ENCODE assay signal across 17 mouse cellular contexts in genomic region chr12:87229633-87230032, GRCm38 (mm10). TPM values are rescaled to one million over a fixed set of nuclear protein-coding genes. Genes with fewer than 3 reads are reported as not detected.
"Had no signal": no experiment of that assay in that cellular context is flagged by ENCODE, and none has a peak within 500 bp of the region (broad histone marks: within the 10 kb centered on the region; RNA-seq: fewer than 3 reads in every experiment).

No protein-coding gene starts in this region.

- H3K27me3 ChIP-seq: neural tube, embryonic 12.5 days; neural tube, embryonic 13.5 days; neural tube, embryonic 15.5 days; stomach, embryonic 15.5 days had no signal

- H3K4me2 ChIP-seq: neural tube, embryonic 12.5 days; neural tube, embryonic 13.5 days; neural tube, embryonic 15.5 days; stomach, embryonic 15.5 days had no signal

- H3K4me3 ChIP-seq: neural tube, embryonic 12.5 days; neural tube, embryonic 13.5 days; neural tube, embryonic 15.5 days; stomach, embryonic 15.5 days had no signal

- H3K4me1 ChIP-seq: neural tube, embryonic 12.5 days; neural tube, embryonic 13.5 days; neural tube, embryonic 15.5 days; stomach, embryonic 15.5 days had no signal

- H3K9me3 ChIP-seq: neural tube, embryonic 12.5 days; neural tube, embryonic 13.5 days; neural tube, embryonic 15.5 days; stomach, embryonic 15.5 days had no signal

- H3K36me3 ChIP-seq: neural tube, embryonic 12.5 days; neural tube, embryonic 15.5 days; stomach, embryonic 15.5 days had no signal

- H3K27ac ChIP-seq: neural tube, embryonic 12.5 days; neural tube, embryonic 13.5 days; neural tube, embryonic 15.5 days; stomach, embryonic 15.5 days had no signal

- DNase-seq: retina, postnatal 1 day; right cerebral cortex, adult 18-20 months; right cerebral cortex, postnatal 14 days; right cerebral cortex, postnatal 25 days; right cerebral cortex, postnatal 4 days; spleen, adult 18-20 months; thymus, adult 18-20 months; thymus, adult 2 months; thymus, postnatal 14 days; thymus, postnatal 25 days; thymus, postnatal 36 days; thymus, postnatal 4 days had no signal

- H3K9ac ChIP-seq: neural tube, embryonic 12.5 days; neural tube, embryonic 13.5 days; neural tube, embryonic 15.5 days; stomach, embryonic 15.5 days had no signal

RNA-seq across cellular contexts. Expression of gene Samd15, which starts 30.1 kb away (rescaled TPM):
- polyA plus RNA-seq: small intestine, adult 2 months had no signal
